Mouse (Mus musculus): ENCODE data around the gene Clic3. TPM values are rescaled to one million over a fixed set of nuclear protein-coding genes. Genes with fewer than 3 reads are reported as not detected.

Gene Clic3
- polyA plus RNA-seq, 1 experiment, result 0.84 TPM

DNA sequence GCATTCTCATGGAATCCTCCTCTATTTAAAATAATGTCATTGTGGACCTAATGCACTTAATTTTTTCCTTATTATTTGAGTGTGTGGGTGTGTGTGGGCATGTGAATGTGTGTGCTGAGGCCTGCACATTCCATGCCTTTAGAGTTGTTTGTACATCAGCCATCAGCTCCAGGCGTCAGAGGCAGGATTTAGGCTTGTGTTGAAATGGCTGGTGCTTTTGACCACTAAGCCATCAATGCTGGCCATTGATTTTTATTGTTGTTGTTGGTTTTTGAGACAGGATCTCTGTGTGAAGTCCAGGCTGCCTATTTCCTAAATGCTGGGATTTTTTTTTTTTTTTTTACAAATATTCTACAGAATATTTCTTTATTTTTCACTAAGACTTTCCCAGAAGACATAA, 3.7 kb upstream of the Clic3 start:
- Histone ChIP-seq H3K27me3 (ENCODE audit: control insufficient read depth, insufficient read depth, low read length) (no peaks in the 10 kb centered on the region), H3K4me1 (ENCODE audit: control insufficient read depth, insufficient read depth, low read length) (peaks cover 24% of the 10 kb centered on the region), H3K27ac (ENCODE audit: insufficient read depth, low read length) (no peak overlapping the region), H3K4me3 (replicated peaks; ENCODE audit: insufficient read depth, low read depth, low read length) (no peak overlapping the region)
- no peak for DNase-seq
- 89% methylated on average over 1 of the region's 1 CpGs for WGBS
- TF ChIP-seq CTCF (IDR thresholded peaks at IDR 0.05; ENCODE audit: borderline replicate concordance, insufficient read depth, low read depth, low read length) (no peak), POLR2A (IDR thresholded peaks at IDR 0.05; ENCODE audit: borderline replicate concordance, insufficient read depth, low read length) (no peak)

DNA sequence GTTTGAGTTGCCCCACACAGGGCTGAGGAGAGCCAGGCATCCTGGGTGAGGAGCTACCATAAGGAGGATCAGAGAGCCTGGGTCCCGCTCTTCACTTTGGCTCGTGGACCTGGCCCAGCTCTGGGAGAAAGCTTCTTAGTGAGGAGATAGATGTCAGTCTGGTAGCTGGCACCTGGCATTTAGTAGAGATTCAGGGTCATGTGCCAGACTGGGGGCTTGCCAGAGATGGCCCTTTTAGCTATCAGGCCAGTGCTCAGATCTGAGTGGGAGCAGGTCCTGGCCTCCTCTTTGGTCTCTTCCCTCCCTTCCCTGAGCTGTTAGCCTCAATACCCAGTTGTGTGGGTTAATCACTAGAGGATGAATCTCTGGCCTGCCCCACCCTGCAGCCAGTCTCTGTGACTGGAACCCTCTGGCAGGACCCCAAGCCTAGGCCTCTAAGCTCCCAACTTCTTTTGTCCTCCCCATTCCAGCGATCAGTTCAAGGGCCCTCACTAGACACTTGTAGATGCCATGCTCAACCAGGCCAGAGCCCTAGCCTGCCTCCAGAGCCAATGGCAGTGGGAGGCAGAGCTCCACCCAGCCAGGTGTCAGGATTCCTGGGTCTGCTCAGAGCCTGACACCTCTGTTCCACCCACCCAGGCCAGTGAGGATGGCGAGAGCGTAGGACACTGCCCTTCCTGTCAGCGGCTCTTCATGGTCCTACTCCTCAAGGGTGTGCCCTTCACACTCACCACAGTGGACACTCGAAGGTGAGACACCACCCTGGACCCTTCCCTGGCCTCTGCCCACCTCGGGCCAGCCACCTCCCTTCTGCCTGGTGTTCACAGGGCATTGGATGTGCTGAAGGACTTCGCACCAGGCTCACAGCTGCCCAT, 621 bp downstream of the Clic3 start:
- H3K4me1 ChIP-seq (ENCODE audit: control insufficient read depth, insufficient read depth, low read length), result peaks cover 46% of the 10 kb centered on the region
- DNase-seq, result peak; percentile 55 to 59
- H3K27me3 ChIP-seq (ENCODE audit: control insufficient read depth, insufficient read depth, low read length), result no peaks in the 10 kb centered on the region
- no peak overlapping the region for H3K4me3 ChIP-seq (replicated peaks; ENCODE audit: insufficient read depth, low read depth, low read length)
- TF ChIP-seq CTCF (IDR thresholded peaks at IDR 0.05; ENCODE audit: borderline replicate concordance, insufficient read depth, low read depth, low read length), result no peak
- TF ChIP-seq POLR2A (IDR thresholded peaks at IDR 0.05; ENCODE audit: borderline replicate concordance, insufficient read depth, low read length), result no peak
- peak overlapping the region; percentile 28; the same call in 1 of the 2 replicates for H3K27ac ChIP-seq (ENCODE audit: insufficient read depth, low read length)
- 64% methylated on average over 9 of the region's 9 CpGs for WGBS

DNA sequence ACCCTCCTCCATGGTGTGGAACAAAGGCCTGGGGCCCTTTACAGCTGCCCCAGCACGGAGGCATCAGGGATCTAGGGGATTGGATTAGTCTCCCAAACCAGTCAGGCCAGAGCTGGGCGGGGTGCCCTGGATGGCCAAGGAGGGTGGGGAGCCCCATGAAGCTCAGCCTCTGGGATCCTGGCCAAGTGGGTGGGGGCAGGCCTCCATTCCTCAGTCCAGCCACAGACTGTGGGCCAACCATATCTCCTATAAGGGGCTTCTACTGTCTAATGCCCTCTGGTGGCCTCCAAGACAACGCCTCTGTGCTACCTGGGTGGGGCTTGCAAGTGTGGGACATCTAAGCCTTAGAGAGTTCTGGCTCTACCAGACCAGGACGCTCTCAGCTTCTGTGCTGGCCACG, 2.3 kb downstream of the Clic3 start:
- 15% methylated on average over 5 of the region's 5 CpGs for WGBS
- Histone ChIP-seq H3K27me3 (ENCODE audit: control insufficient read depth, insufficient read depth, low read length) (no peaks in the 10 kb centered on the region), H3K4me1 (ENCODE audit: control insufficient read depth, insufficient read depth, low read length) (peaks cover 55% of the 10 kb centered on the region), H3K27ac (ENCODE audit: insufficient read depth, low read length) (peak overlapping the region; percentile 80; the same call in 1 of the 2 replicates), H3K4me3 (replicated peaks; ENCODE audit: insufficient read depth, low read depth, low read length) (peak overlapping the region; percentile 62)
- TF ChIP-seq CTCF (IDR thresholded peaks at IDR 0.05; ENCODE audit: borderline replicate concordance, insufficient read depth, low read depth, low read length), result peak; percentile 22; the same call in 1 of the 2 replicates
- TF ChIP-seq POLR2A (IDR thresholded peaks at IDR 0.05; ENCODE audit: borderline replicate concordance, insufficient read depth, low read length), result 0 out of 2 replicates have a peak, but pooled peaks have one; percentile 5
- DNase-seq, result peak; percentile 52 to 55

DNA sequence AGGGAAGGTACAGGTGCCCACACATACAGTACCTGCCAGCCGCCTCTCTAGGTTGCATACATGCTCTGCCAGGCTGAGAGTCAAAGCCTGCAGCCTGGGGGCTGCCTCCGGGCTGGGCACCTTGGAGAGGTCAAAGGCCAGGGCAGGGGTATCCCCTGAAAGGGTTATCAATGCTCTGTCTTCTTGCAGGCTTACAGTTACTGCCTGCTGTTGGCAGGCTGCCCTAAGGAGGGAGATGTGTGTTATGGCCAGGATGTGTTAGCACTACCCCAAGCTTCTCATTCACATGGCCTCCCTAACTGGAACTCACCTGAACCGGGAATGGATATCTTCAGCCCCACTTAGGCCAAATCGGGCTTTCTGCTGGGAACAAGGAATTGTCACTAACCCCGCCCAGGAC, 3.5 kb downstream of the Clic3 start:
- H3K27ac ChIP-seq (ENCODE audit: insufficient read depth, low read length), result peak overlapping the region; percentile 80
- H3K4me1 ChIP-seq (ENCODE audit: control insufficient read depth, insufficient read depth, low read length), result peaks cover 68% of the 10 kb centered on the region
- DNase-seq, result no peak
- TF ChIP-seq CTCF (IDR thresholded peaks at IDR 0.05; ENCODE audit: borderline replicate concordance, insufficient read depth, low read depth, low read length), result no peak
- TF ChIP-seq POLR2A (IDR thresholded peaks at IDR 0.05; ENCODE audit: borderline replicate concordance, insufficient read depth, low read length), result no peak
- H3K27me3 ChIP-seq (ENCODE audit: control insufficient read depth, insufficient read depth, low read length), result no peaks in the 10 kb centered on the region
- H3K4me3 ChIP-seq (replicated peaks; ENCODE audit: insufficient read depth, low read depth, low read length), result peak overlapping the region; percentile 62
- 4% methylated on average over 5 of the region's 5 CpGs for WGBS

DNA sequence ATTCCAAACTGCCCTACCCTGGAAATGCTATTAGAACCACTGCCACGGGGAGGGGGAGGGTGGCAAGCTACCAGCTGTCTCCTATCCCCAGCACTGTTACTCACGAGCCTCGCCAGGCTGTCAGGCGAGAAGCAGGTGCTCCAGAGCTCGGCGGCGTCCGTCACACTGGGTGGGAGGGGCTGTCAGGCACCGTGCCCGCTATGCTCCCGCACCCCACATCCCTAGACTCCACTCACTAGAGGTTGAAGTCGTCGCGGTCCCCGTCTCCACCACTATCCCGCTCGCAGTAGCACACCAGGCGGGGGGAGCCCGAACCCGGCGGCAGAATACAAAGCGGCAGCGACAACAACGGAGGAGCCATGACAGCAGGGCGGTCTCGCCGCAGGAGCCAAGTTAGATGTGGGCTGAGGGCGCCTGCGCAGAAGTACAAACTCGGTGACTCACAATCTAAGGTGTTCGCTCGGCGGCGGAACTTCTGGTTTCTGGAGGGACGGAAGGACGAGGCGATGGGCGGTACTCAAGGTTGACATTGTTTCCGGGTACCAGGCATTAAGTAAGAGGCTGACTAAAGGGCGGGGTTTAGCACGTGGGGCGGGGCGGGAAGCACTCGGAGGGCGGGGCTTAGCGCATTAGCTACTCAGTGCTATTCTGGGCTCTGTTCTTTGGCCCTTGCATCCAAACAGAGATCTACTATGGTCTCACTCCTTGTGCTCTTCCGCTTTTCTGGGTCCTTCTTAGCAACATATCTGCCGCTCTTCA, 4.1 kb downstream of the Clic3 start, which contains the start of gene Paxx:
Gene Paxx (minus strand): TSS at position 544 of the 759 bp plus-strand sequence.
- Histone ChIP-seq H3K4me3 (replicated peaks; ENCODE audit: insufficient read depth, low read depth, low read length) (peak within 1 kb of the TSS; percentile 62), H3K4me1 (ENCODE audit: control insufficient read depth, insufficient read depth, low read length) (peaks cover 72% of the 10 kb centered on the region), H3K27me3 (ENCODE audit: control insufficient read depth, insufficient read depth, low read length) (no peaks in the 10 kb centered on the region), H3K27ac (ENCODE audit: insufficient read depth, low read length) (peak within 1 kb of the TSS; percentile 97)
- DNase-seq, result peak; percentile 95 to 96
- WGBS, result 1% methylated on average over 48 of the region's 48 CpGs
- TF ChIP-seq POLR2A (IDR thresholded peaks at IDR 0.05; ENCODE audit: borderline replicate concordance, insufficient read depth, low read length) (peak; percentile 77), CTCF (IDR thresholded peaks at IDR 0.05; ENCODE audit: borderline replicate concordance, insufficient read depth, low read depth, low read length) (no peak)

DNA sequence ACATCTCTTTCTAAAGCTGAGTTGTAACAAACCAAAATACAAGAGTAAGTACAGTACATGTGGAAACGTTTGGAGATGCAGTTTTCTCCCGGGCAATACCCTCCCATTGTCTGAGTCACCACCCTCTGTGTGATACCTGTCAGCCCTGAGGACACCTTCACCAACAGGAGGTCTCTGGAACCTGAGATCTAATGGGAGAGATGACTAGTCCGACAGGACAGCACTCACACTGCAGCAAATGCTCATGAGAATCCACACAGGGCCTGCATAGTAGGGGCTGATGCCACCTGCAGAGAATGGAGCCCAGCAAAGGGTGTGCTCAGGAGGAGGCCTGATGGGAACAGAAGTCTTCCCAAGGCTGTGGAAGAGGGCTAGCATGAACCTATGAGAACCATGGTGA, 4.8 kb downstream of the Clic3 start:
- Histone ChIP-seq H3K4me3 (replicated peaks; ENCODE audit: insufficient read depth, low read depth, low read length) (peak overlapping the region; percentile 62), H3K27me3 (ENCODE audit: control insufficient read depth, insufficient read depth, low read length) (no peaks in the 10 kb centered on the region), H3K4me1 (ENCODE audit: control insufficient read depth, insufficient read depth, low read length) (peaks cover 71% of the 10 kb centered on the region), H3K27ac (ENCODE audit: insufficient read depth, low read length) (peak overlapping the region; percentile 97)
- DNase-seq, result peak in 1 of 2 experiments; percentile 42
- 6% methylated on average over 3 of the region's 3 CpGs for WGBS
- TF ChIP-seq CTCF (IDR thresholded peaks at IDR 0.05; ENCODE audit: borderline replicate concordance, insufficient read depth, low read depth, low read length) (no peak), POLR2A (IDR thresholded peaks at IDR 0.05; ENCODE audit: borderline replicate concordance, insufficient read depth, low read length) (no peak)

DNA sequence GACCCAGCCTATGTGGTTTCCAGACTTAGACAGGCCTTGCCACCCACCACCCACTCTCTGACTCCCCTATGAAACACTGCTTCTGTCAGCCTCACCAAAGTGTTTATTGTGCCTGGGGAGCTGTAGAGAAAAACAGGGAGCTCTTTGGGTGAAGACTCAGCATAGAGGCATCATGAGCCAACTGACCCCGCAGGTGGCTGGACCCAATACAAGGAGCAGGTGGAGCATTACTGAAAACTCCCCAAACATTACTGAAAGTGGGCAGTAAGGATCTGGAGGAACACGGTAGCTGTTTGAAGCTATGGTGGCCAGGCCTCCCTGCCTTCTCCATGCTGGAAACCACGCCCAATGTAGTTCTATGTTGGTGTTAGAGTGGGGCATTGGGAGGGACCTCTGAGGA, 7.0 kb downstream of the Clic3 start:
- no peak overlapping the region for H3K4me3 ChIP-seq (replicated peaks; ENCODE audit: insufficient read depth, low read depth, low read length)
- H3K27me3 ChIP-seq (ENCODE audit: control insufficient read depth, insufficient read depth, low read length), result no peaks in the 10 kb centered on the region
- 35% methylated on average over 3 of the region's 3 CpGs for WGBS
- H3K27ac ChIP-seq (ENCODE audit: insufficient read depth, low read length), result peak overlapping the region; percentile 67
- H3K4me1 ChIP-seq (ENCODE audit: control insufficient read depth, insufficient read depth, low read length), result peaks cover 62% of the 10 kb centered on the region
- DNase-seq, result peak; percentile 69 to 78
- TF ChIP-seq CTCF (IDR thresholded peaks at IDR 0.05; ENCODE audit: borderline replicate concordance, insufficient read depth, low read depth, low read length) (no peak), POLR2A (IDR thresholded peaks at IDR 0.05; ENCODE audit: borderline replicate concordance, insufficient read depth, low read length) (no peak)

All from cerebellum, adult 2 months (tissue).